Mouse (Mus musculus): ENCODE data around the gene Fis1.

The Fis1 gene

DNA sequence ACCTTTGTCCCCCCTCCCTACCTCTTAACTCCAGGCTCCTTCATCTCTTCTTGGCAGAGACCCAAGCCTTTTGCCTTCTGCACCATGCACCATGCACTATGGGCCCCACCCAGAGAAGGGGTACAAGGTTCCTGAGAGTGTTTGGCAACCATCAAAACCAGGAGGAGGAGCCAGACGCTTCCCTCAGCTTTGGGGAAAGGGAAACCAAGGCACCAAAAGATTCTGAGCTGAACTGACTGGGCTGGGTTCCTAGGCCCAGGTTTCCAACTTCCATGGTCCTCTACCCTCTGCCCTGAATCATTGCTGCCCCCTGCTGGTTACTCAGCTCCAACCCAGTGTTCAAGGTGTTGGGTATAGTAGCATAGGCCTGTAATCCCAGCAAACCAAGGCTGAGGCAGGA lies 17.6 kb downstream of the Fis1 start:
- DNase-seq = peak; percentile 87

DNA sequence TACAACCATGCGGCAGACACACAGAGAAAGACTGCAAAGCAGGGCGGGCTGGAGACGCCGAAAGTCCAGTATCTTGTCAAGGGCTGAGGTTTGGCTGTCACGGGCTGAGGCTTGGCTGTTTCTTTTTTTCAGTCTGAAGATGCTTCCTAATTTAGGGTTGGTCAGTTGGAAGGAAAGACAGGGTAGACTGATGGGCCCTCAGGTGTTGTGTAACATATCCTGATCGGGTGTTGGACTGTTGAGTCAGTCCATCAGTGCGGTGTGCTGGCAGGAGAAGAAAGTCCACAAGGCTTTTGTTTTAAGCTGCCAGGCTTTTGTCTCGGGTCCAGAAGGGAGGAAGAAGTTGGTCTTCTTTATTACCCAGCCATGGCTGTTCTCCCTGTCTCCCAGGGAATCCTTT lies 20.6 kb downstream of the Fis1 start:
- DNase-seq = no peak

DNA sequence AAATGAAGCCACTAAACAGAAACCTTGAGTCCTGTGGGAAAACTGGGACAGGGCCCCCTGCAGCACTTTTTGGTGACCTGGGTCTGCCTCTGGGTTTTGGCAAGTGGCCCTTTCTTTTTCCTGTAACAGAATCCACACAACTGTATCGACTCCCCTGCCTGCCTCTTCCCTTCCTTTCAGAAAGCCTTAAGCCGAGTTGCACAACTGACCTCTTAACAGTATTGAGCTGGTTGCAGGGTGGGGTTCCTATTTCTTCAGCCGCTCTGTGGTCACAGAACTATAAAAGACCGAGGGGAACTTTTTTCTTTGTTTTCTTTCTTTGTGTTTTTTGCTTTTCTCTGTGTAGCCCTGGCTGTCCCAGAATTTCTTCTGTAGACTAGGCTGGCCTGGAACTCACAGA lies 24.7 kb downstream of the Fis1 start:
- DNase-seq = no peak

DNA sequence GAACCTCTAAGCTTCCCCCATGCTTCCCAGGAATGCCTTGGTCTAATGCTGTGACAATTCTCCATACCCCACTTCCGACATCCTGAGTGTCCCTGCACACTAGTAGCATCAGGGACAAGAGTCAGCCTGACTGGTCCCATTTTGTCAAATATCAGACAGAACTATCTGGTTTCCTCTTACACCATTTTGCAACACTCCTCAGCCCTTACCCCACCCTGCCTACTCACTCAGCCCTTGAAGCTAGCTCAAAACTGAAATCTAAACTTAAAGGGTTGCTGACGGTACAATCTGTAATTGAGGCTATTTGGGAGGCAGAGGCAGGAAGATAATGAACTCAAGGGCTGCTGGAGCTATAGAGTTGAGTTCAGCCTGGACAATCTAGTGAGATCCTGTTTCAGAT lies 26.7 kb downstream of the Fis1 start:
- no peak for DNase-seq

DNA sequence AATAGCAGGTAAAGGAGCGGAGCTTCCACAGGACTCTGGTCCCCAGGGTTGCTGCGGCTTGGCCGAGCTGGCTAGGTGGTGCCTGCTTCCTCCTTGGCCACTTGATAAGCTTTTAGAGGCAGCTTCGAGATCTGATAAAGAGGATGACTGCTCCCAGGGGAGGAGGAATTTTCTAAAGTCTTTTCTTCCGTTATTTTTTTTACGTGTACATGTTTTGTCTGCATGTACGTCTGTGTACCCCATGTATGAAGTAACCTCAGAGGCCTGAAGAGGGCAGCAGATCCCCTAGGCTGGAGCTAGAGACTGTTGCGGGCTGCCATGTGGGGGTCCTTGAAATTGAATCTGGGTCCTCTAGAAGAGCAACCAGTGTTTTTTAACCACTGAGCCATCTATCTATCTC lies 27.9 kb downstream of the Fis1 start:
- no peak for DNase-seq

DNA sequence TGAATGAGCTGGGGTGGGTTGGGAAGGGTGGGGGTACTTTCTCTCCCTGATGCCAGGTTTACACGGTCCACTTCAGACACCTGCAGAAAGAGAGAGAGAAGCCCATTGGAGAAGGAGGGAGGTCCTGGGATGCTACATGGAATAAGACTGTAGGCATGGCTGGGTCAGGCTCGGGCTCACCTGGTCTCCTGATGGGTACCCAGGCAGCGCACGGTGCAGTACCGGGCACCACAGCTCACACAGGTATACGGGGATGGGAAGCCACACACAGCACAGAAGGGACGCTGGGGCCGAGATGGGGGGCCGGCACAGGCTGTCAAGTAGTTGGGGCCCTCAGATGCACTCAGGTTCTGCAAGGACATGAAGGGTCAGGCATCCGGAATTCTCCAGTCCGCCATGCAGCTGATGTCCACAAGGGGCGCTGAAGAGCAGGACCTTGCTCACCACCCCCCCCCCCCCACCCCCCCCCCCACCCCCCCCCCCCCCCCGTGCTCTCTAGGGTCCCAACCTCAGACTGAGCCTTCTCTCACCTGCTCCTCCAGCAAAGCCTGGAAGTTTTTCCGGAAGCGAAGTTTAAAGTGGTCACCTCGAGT lies 29.4 kb downstream of the Fis1 start:
- peak; percentile 45 for DNase-seq

DNA sequence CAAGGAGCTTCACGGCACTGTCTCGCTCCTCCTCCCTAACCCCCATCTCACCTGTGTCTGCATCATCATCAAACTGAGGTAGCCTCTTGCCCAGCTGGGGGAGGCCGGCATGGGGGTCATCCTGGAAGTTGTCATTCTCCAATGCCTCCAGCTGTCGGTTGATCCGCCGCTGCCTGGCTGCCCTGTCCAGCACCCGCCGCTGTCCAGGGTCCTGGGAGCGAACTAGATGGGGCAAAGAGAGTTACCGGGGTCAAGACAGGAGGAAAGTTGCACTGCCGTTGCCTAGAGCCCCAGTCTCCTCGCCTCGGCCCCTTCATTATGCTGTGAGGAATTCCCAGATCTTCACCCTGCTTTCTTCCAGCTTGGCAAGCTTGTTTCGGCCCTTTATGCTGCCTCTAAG lies 31.8 kb downstream of the Fis1 start:
- no peak for DNase-seq

DNA sequence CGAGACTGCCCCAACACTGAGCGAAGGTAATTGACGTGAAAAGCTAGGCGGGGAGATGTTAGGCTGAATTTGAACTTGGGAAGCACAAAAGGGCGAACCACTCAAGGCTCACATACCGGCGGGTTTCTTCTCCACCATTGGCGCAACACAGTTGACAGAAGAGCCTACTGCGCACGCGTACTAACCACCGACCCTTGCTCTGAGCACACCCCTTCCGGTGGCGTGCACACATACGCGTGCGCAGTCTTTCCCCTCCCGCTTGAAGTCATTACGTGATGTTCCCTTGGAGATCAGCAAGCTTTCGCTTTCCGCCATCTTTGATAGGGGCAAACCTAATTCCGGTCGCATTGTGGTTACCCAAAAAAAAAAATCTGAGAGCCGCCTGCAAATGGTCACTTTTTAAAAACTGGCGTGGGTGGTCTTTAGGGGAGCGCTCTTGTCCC lies 33.6 kb downstream of the Fis1 start, which contains the start of gene Plod3:
TSS of gene Plod3 (plus strand) at position 325 of the 443 bp plus-strand sequence.
- peak; percentile 98 for DNase-seq

DNA sequence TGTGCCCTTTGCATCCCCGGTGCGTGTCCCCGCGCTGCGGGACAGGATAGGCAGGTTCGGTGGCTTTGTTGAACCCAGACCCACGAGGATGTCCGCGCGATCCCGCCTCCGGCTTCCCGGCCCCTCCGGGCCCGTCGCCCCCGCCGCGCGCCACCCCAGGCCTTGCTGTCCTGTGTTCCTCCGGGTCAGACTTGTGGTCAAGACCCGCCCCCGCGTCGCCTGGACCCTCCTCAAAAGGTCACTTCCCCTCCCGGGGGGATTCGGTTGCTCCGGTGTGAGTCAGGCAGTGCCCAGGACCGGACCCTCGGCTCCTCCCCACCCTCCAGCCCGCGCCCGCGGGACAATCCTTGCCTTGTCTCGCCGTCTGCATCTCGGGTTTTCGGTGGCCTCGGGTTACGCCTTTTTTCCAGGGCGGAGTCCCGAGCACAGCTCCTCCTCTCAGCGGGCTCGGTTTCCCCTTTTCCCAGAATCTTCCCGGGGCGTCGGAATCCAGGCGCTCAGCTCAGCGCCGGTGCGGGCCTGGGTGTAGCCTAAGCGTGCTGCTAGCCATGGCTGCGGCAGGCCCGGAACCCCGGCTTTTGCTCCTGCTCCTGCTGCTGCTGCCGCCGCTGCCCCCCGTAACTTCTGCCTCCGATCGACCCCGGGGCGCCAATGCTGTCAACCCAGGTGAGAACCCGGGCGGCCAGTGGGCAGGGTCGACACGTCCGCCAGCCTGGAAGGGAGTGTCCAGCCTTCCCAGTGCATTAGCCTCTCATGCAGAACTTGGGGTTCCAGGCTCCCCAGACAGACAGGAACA lies 34.3 kb downstream of the Fis1 start:
- peak; percentile 82 for DNase-seq

DNA sequence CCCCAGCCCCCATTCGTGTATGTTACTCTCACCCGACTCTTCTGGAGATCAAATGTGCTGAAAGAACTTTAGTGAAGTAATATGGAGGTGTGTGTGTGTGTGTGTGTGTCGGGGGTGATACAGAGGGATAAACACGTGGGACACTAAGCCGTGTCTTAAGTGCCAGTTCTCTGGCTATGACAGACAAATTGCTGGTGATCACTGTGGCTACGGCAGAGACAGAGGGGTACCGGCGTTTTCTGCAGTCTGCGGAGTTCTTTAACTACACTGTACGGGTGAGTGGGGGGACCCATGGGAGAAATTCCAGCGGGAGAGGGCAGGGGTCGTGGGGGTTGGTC lies 34.8 kb downstream of the Fis1 start, which contains the start of gene Znhit1:
TSS of gene Znhit1 (minus strand) at position 88 of the 338 bp plus-strand sequence.
- no peak for DNase-seq

DNA sequence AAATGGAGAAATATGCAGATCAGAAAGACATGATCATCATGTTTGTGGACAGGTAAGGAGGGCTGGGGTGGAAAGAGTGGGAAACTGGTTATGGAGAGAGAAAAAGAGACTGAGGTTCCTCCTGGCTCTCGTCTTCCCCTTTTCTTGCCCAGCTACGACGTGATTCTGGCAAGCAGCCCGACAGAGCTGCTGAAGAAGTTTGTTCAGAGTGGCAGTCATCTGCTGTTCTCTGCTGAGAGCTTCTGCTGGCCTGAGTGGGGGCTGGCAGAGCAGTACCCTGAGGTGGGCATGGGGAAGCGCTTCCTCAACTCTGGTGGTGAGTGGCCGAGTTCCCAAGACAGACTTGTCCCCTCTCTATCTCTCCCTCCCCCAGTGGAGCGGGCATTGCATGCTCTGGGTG lies 35.3 kb downstream of the Fis1 start:
- no peak for DNase-seq

DNA sequence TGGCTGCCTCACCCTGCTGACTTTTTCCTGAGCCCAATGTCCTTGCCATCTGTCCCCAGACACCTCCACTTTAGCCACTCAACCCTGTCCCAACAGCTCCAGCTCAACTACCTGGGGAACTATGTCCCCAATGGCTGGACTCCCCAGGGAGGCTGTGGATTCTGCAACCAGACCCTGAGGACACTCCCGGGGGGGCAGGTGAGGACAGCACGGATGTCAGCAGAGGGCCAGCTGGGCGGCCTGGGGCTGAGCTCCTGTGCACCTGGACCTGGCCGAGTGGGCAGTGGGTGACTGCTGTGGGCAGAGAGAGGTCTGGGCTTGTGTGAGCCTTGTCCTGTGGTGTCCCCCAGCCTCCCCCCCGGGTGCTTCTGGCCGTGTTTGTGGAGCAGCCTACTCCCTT lies 36.7 kb downstream of the Fis1 start:
- DNase-seq = no peak

DNA sequence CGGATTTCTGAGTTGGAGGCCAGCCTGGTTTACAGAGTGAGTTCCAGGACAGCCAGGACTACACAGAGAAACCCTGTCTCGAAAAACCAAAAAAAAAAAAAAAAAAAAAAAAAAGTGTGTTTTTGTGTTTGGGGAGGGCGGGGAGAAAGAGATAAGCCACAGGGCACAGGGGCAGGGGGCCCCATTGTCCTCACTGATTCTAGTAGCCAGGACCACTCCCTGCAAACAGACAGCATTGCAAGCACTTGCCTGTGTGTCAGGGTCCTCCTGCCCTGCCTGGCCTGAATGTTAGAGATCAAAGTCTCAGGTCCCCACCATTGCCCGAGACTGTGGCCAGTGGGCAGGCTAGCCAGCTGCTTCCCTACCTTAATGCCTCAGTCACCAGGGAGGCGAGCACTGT lies 46.4 kb downstream of the Fis1 start:
- no peak for DNase-seq

DNA sequence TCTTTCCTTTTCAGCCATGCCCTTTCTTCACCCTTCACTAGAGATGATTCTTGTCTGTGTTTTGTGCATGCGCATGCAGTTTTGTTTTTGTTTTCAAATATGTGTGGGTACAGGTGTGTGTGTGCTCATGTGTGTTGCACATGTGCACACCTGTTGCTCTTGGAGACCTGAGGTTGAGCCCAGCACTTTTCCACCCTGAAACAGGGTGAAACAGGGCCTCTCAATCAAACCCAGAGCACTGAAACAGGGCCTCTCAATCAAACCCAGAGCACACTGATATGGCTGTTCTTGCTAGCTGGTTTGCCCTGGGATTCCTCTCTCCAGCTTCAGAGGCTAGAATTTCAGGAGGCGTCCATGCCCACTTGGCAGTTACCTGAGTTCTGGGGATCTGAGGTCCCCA lies 47.5 kb downstream of the Fis1 start:
- no peak for DNase-seq

DNA sequence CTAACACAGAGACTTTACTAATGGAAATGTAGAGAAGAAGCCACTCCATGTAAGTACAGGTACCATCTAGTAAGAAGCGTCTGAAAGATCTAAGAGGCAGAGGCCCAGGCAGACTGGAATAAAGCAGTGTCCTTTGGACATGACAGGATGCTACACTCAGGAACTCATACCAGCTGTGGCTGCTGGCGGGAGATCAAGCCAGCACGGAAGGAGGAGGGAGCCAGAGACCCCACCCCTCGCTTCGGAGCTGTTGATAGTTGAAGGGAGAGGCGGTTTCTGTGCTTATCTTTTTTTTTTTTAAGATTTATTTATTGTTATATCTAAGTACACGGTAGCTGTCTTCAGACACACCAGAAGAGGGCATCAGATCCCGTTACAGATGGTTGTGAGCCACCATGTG lies 54.2 kb downstream of the Fis1 start:
- DNase-seq = no peak

DNA sequence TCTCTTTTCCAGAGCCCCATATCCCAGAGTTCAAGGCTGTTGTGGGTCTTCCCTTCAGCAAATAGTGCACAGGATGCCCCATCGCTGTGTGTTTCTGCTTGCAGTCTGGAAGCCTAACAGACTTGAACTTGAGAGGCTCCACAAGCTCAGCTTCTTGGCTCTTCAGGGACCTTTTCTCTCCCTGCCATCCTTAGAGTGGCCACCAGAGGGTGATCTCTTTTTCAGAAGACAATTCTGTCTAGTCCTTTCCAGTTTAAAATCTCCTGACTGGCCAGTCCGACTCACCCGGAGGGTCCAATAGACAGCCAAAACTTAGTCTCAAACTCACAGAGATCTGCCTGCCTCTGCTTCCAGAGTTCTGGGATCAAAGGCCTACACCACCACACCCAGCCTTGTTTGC lies 56.9 kb downstream of the Fis1 start:
- peak; percentile 67 for DNase-seq

DNA sequence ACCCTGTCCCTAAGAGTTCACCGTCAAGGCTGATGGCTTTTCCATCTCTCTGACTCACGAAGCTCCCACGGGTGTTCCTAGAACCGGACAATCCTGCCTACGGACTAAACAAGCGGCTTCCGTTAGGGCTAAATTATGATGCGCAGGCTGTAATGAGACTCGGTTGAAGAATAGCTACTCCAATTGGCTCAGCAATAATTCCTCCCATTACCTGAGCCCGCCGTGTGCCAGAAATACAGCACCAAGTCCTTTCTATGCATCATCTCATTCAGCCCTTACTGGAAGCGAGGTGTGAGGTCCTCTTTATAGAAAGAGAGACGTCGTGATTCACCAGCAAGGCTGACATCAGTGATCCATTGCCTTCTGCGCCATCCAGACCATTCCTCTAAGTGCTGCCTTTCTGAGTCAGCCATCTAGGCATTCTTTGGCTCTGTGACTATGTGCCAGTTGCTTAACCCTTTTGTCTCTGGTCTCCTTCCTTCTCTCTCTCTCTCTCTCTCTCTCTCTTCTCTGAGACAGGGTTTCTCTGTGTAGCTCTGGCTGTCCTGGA lies 59.4 kb downstream of the Fis1 start:
- no peak for DNase-seq

Measured in kidney, adult 9 months (tissue).